Mouse (Mus musculus): ENCODE data around the gene 1810010H24Rik.
"Not testable (repeated sequence)": the region's sequence is repeated elsewhere in the genome, so short reads cannot be mapped to it uniquely, and the experiment has no call there.

Gene 1810010H24Rik

DNA sequence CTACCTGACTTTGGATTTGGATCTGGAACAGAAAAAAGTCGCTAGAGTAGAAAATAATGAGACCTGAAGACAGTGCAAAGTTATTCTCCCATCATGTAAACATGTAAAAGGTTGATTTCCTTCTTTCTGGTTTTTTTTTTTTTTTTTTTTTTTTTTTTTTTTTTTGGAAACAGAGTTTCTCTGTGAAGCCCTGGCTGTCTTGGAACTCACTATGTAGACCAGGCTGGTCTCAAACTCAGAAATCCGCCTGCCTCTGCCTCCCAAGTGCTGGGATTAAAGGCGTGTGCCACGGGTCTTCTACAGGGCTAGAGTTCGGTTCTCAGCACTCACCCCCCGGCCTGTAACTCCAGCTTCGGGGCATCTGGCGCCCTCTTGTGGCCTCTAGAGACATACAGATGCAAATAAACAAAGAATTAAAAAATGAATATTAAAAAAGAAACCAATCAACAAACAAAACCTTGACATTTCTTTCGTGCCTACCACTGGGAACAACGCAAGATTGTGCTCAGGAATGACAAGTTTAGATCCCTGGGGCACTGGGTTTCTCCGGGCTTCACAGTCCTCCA, 11.4 kb upstream of the 1810010H24Rik start:
- no peak for DNase-seq (ENCODE audit: low spot score)

DNA sequence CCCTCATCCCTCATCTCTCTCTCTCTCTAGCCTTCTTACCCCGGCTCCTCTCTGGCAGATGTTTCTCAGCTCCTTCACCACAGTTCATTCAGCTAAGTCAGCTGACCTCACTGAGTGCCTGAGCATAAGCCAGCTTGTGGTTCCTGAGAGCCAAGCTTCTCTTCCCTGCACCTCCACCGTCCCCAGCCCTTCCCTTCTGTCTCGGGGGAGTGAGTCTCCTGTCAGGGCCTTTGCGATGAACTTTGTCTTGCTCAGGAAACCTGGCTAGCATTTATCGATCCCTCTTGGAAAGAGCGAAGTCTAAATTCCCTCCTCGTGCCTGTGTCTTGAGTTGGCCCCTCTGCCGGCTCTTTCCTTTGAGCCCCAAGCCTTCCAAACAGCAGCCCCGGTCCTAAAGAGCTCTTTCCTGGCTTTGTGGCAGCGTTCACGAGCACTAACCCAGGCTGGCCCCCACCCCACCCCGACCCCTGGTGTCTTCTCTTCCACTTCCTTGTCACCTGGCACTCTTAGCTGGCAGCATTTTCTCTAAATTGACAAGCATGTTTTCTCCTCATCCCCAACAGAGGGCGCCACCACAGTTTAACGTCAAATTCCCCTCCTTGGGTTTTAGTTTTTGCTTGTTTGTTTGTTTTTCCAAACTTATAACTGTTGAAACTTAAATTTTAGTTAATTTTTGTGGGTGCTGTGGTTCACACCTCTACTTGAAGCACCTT, 10.7 kb upstream of the 1810010H24Rik start:
- DNase-seq (ENCODE audit: low spot score), result no peak

DNA sequence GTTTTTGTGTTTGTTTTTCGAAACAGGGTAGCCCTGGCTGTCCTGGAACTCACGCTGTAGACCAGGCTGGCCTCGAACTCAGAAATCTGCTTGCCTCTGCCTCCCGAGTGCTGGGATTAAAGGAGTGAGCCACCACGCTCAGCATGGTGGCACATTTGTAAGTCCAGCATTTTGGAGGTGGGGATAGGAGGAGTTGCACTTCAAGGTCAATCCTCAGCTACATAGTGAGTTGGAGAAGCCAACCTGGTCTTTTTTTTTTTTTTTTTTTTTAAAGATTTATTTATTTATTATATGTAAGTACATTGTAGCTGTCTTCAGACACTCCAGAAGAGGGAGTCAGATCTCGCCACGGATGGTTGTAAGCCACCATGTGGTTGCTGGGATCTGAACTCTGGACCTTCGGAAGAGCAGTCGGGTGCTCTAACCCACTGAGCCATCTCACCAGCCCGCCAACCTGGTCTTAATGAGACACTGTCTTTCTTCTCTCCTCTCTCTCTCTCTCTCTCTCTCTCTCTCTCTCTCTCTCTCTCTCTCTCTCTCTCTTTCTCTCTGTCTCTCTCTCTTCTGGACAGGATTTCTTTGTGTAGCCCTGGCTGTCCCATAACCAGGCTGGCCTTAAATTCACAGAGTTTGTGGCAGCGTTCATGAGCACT, 9.8 kb upstream of the 1810010H24Rik start:
- DNase-seq (ENCODE audit: low spot score), result not testable (repeated sequence)

DNA sequence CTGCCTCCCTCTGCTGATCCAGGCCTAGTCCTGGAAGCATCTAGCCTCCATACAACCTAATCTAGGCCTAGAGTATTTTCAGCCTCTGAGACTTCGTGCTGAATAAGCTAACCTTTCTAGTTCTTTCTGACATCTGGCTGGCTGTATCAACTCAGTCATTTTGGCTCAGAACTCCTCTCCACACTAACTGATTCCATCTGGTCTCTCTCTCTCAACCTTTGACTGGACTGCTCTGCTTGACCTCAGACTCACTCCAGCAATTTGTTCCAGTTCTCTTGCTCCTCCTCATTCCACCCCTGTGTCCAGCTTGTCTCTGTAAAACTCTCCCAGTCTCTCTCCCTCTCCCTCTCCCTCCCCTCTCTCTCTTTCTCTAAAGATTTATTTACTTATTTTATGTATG, 8.6 kb upstream of the 1810010H24Rik start:
- DNase-seq (ENCODE audit: low spot score), result no peak

DNA sequence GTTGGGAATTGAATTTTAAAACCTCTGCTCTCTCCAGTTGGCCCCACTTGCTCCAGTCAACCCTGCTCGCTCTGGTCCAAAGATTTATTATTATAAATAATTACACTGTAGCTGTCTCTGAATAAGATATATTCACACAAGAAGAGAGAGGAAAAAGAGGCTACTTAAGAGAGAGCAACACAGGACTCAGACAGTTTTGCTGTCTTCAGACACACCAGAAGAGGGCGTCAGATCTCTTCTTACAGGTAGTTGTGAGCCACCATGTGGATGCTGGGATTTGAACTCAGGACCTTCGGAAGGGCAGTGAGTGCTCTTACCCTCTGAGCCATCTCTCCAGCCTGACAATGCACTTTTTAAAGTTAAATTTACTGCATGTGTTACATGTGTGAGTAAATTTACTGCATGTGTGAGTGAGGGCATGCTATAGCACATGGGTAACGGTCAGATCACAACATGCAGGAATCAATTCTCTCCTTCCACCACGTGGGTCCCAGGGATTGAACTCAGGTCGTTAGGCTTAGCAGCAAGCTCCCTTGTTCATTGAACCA, 8.1 kb upstream of the 1810010H24Rik start:
- no peak for DNase-seq (ENCODE audit: low spot score)

DNA sequence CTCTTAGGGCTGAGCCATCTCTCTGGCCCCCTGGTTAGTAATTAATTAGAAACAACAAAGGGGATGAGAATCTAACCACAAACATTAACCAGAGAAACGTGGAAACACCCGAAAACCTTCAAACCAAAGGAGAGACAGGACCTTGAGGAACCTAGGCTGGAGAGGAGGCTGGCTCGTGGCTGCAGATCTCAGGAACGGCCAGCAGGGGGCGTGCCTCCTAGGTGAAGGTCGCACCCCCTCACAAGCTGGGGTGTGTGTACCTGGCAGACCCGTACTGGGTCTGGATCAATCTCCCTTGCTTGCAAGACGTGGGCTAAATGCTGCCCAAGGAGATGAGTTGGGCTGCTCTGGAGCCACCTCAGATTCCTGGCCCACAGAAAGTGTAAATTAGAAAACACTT, 6.9 kb upstream of the 1810010H24Rik start:
- DNase-seq (ENCODE audit: low spot score), result no peak

DNA sequence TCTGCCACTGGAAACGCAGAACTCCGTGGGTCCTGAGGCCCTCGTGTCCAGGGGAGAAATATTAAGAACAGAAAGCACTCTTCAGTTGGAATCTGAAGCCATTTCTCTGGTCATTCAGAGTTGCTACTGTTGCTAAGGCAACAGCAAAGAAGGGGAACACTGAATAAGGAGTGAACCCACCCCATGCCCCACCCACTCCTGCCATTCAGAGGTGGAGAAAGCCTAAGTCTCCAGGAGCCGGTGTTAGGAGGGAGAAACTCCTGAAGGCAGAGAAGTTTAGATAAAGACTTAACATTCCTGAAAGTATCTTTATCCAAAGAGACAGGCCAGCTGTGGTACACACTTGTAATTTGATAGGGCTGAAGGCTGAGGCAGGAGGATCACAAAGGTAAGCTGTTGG, 6.2 kb upstream of the 1810010H24Rik start:
- no peak for DNase-seq (ENCODE audit: low spot score)

DNA sequence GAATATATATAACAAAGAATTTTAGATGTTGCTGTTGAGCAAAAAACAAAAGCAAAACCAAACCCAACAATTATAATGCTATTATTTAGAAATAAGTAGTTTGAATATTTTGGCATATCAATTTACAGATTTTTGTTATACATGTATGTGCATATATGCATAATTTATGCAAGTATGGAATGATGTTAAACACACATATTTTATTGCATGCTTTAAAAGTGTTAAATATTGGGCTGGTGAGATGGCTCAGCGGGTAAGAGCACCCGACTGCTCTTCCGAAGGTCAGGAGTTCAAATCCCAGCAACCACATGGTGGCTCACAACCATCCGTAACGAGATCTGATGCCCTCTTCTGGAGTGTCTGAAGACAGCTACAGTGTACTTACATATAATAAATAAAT, 5.8 kb upstream of the 1810010H24Rik start:
- not testable (repeated sequence) for DNase-seq (ENCODE audit: low spot score)

DNA sequence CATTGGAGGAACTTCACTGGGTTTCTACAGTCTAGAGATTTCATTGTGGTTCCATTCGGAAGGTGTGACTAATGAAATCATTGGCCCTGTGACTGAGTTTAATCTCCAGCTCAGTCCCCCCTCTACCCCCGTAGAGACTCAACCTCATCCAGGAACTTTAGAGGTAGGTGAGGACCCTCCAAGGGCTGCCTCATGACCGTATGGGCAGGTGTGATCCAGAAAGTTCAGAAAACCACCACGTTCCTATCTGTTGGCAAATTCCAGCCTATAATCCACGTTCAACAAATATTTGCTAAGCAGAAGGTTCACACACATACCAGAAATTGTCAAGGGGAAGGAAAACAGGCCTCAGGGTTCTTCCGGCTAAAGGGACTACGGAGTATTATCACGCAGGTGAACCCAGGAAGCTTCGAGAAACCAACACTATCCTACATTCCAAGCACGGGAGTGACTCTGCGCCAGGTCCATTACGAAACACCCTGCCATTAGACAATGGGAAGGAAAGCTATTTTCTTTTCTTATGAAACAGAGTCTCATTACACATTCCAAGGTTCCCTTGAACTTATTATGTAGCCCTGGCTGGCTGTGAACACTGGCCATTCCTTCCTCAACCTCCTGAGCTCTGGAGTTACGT, 3.3 kb upstream of the 1810010H24Rik start:
- DNase-seq (ENCODE audit: low spot score), result no peak

DNA sequence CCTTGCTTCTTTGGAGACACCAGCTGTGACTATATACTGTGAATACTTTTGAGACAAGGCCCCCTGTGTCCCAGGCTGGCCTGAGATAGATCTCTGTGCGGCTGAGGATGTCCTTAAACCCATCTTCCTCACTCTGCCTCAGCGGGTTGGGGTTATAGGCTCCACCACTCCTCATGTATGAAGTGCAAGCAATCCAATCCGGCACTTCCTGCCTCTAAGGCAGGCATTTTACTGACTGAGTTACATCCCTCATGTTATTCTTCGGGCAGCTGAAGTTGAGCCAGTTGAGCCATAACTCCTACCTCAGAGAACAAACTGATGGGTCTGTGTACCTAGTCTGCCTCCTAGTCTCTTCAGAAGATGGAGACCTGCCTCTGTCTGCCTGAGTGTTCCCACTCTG, 1.1 kb upstream of the 1810010H24Rik start:
- no peak for DNase-seq (ENCODE audit: low spot score)

DNA sequence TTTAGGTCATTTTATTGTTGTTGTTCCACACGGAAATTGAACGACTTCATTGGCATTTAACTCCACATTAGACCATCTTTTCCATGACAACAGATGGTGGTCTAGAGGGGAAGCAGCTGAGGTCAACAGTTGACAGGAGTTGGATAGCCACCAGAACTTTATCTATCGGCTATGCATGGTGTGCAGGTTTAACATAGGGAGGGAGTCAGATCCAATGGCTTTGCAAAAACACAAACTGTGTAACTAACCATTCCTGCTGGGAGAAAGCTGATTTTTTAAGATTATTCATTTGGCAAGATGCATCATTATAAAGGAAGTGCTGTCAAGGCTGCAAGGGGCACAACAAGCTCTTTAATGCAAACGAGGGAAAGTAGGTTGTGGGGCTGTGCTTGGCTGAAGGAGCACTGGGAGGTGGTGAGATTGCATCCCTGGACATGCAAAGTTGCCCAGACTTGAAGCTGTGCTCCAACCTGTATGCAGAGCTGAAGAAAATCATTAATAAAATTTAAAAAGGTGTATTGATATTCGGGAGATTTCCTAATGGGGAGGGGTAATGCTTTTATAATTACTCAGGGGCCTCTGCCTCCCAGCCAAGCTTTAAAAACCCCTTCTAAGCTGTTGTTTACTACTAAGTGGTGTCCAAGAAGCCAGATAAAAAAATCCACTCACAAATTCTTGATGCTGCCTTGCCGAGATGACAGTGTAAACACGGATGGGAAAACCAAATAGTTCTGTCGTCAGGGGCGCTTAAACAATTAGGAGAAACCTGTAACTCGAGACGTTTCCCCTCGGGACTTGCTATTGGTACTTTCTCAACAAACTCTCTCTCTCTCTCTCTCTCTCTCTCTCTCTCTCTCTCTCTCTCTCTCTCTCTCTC, 1.3 kb downstream of the 1810010H24Rik start:
- DNase-seq (ENCODE audit: low spot score), result no peak

DNA sequence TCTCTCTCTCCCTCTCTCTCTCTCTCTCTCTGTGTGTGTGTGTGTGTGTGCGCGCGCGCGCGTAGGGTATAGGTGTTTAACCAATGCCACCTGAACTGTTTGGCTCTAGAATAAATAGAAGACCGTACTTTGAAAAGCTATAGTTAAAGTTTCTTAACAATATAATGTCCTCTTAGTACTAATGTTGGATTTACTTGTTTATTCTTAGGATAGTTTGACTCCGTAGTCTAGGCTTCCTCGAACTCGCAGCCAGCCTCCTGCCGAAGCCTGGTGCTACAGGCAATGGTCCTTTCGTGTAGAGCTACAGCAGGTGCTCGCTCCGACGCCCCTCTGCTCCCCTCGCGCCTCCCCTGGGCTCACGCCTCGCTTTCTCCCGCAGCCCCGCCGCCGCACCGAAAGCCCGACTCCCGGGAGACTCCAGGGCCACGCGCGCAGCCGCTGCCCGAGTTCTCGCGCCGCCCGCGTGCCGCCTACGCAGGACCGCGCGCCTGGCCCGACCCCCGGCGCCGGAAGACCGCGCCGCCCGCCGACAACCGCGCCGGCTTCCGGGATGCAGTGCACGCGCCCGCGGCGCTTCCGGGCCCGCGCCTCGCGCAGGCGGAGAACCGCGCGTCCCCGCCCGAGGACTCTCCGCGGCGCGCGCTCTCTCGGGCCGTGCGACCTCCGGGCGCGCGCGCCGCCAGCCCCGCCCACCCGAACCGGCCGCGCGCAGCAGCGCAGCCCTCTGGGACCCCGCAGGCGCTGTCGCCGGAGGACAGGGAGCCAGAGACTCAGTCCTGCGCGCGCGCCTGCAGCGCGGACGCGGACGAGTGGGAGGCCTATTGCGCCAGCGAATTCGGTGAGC, 2.2 kb downstream of the 1810010H24Rik start:
- peak; percentile 81 for DNase-seq (ENCODE audit: low spot score)

DNA sequence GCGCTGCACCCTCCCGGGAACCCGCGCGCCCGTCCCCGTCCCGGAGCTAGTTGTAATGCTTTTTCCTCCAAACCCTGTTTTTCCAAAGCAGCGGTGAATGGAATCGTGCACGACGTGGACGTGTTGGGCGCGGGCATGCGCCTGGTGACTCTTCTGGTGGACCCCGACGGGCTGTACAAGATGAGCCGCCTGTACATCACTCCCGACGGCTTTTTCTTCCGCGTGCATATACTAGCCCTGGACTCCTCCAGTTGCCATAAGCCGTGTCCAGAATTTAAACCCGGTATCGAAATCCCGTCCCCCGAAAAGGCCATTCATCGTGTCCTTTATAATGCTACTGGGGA, 2.8 kb downstream of the 1810010H24Rik start:
- no peak for DNase-seq (ENCODE audit: low spot score)

DNA sequence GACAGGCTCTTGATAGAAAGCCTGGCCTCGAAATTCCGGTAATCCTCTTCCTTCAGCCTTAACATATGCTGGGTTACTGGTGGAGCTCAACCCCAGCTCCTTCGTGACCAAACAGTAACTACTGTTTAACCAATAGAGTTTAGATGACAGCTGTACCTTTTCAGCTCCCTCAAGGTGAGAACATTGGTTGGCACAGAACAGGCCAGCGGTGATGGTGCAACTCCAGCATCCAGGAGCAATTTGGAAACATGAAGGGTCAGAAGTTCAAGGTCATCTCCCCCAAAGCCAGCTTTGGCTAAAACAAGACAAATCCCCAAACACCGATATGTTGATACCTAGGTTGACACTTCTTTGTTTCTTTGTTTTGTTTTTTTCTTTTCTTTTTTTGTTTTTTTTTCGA, 3.3 kb downstream of the 1810010H24Rik start:
- DNase-seq (ENCODE audit: low spot score), result no peak

DNA sequence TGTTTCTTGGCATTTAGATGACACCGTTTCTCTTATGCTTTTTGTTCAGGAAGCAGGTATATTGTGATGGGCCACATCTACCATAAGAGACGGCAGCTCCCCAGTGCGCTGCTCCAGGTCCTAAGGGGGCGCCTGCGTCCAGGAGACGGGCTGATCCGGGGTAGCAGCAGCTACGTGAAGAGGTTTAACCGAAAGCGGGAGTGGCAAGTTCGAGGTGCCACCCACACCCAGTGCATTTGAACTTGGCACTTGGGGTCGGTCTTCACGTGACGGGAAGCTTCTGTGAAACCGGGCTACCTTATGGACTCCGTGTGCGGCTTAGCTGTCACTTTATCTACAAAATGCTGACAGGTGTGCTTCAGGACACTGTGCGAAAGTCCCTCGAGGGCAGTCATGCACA, 4.1 kb downstream of the 1810010H24Rik start:
- DNase-seq (ENCODE audit: low spot score), result no peak

DNA sequence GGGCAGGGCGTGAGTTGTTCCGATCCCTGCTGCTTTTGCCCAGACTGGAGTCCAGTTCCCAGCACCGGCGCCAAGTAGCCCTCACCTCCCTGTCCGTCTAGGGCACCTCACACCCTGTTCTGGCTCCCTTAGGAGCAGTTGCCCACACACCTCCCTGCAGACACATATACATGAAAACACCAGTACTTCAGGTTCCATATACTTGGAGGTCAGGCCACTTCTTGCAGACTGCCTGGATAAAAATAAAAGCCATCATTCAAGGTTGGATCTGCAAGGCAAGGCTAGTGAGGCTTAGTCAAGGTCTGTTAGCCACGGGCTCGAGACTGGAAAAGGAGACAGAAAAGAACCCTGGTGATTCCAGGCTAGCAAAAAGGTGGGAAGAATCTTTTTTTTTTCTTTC, 6.2 kb downstream of the 1810010H24Rik start:
- DNase-seq (ENCODE audit: low spot score), result no peak

DNA sequence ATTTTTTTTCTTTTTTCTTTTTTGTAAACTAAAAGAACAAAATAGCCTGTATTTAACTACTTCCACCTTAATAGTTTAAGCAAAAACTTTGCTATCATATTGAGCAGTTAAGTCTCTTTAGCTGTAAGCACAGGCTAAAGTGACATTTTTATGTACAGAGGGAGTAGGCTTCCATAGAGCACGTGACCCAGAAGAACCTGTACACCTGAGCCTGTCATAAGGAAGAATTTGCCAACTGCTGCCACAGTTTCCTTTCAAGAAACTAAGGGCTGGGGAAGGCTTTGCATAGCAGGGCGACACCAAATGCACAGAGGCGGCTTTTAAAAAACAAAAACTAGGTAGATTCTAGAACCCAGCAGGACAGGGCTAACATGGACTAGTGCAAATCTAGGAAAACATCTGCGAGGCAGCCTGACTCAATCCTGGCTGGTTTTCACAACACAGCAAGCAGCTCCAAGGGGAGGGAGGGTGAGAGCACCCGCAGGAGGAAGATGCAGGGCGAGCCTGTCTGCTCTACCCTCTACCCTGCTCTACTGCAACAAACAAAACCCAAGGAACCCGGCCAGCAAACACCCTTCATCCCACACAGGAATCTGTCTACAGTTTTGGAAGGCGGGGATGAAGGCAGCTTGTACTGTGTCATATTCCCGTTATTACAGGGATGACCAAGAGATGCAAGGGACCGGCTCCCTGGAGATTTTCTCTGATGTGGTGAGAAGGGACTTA, 8.8 kb downstream of the 1810010H24Rik start:
- DNase-seq (ENCODE audit: low spot score), result no peak

DNA sequence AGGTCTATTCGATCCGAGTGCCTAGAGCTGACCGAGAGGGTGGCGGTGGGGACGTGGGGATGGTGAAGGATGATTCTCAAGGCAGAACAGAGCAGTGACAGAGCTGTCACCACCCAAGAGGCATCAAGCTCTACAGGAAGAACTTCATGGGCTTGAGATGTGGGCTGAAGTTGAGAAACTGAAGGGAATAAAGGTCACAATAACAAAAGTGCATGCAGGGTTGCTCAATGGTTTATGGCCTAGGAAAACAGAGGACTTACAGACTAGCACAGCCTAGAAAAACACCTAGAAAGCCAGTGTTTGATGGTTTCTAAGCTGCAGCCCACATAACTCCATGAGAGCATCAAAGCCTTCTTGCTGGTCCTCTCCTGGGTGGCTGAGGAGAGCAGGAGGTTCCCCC, 13.9 kb downstream of the 1810010H24Rik start:
- no peak for DNase-seq (ENCODE audit: low spot score)

DNA sequence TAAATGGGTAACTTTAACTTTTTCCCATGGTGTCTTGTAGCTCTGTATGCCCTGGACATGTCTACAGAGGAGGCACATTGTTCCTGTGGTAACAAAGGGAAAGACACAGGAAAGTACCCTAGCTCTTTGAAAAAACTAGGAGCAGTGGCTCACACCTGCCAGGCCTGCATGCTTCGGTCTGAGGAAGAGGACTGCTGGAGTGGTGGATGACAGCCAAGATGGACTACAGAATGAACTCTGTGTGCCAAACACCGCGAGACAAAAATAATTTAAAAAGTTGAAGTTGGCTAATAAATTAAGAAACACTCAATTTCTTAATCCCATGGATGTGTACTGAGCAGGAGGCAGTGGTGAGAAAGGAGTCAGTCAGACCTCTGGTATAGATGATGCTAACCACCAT, 15.9 kb downstream of the 1810010H24Rik start:
- no peak for DNase-seq (ENCODE audit: low spot score)

DNA sequence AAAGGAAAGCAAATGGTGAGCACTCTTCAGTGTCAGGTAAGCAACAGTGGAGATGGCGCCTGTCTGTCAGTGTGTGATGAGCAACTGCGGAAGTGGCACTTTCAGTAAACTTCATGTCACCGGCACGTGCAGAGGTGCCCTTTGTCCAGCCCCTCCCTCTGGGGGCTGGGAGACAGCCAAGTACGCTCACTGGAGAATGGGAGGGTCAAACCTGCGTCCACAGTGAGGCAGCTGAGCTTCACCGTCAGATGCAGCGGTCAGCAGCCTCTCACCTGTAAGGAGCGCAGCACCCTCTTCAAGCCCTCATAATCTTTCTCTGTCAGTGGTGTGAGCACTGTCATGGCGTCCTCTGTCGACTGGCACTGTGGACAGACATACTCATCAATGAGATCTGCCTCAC, 17.9 kb downstream of the 1810010H24Rik start:
- DNase-seq (ENCODE audit: low spot score), result no peak
